Mouse (Mus musculus) stomach, embryonic 14.5 days (tissue): Measurements from ENCODE around the gene Mad2l2. TPM values are rescaled to one million over a fixed set of nuclear protein-coding genes. Genes with fewer than 3 reads are reported as not detected.

Source experiments
- ATAC-seq: fragments of 200-750 bp; cut with Nextera tagmentation; 2 replicates; pipeline ENCODE4 v1.8.0; 2017; ENCODE audit warnings: low read depth, moderate TSS enrichment; ENCODE audit not compliant: insufficient number of reproducible peaks, insufficient read depth, low FRiP score
- H3K27ac ChIP-seq: fragments of 300-500 bp; sonication (generic); 2 replicates; pipeline ENCODE4 v1.5.1; 2014; ENCODE audit warnings: mild to moderate bottlenecking, low read length, moderate library complexity, mixed read lengths
- H3K27me3 ChIP-seq: fragments of 300-500 bp; sonication (generic); 2 replicates; pipeline ENCODE4 v1.6.1; 2014; ENCODE audit warnings: low read length, control low read depth, mixed read lengths; ENCODE audit not compliant: control insufficient read depth, insufficient read depth
- H3K36me3 ChIP-seq: fragments of 300-500 bp; sonication (generic); 2 replicates; pipeline ENCODE4 v1.6.1; 2014; ENCODE audit warnings: mild to moderate bottlenecking, control low read depth, low read length, moderate library complexity, mixed read lengths; ENCODE audit not compliant: control insufficient read depth, insufficient read depth
- H3K4me1 ChIP-seq: fragments of 300-500 bp; sonication (generic); 2 replicates; pipeline ENCODE4 v1.6.1; 2014; ENCODE audit warnings: low read length, control low read depth, mixed read lengths; ENCODE audit not compliant: control insufficient read depth, insufficient read depth
- H3K4me2 ChIP-seq: fragments of 300-500 bp; sonication (generic); replicated peaks from 2 replicates; pipeline ENCODE4 v1.6.1; 2014; ENCODE audit warnings: low read depth, low read length, control low read depth
- H3K4me3 ChIP-seq: fragments of 300-500 bp; sonication (generic); 2 replicates; pipeline ENCODE4 v1.5.1; 2014; ENCODE audit warnings: low read depth, low read length, control low read depth
- H3K9ac ChIP-seq: fragments of 300-500 bp; sonication (generic); replicated peaks from 2 replicates; pipeline ENCODE4 v1.6.1; 2014; ENCODE audit warnings: low read depth, mild to moderate bottlenecking, control low read depth, low read length, moderate library complexity, mixed read lengths
- H3K9me3 ChIP-seq: fragments of 300-500 bp; sonication (generic); 2 replicates; pipeline ENCODE4 v1.6.1; 2016; ENCODE audit warnings: low read depth, low read length, control low read depth; ENCODE audit not compliant: control insufficient read depth
- WGBS: fragments of 180-500 bp; shearing (Covaris S2); extraction: QIAGEN DNeasy Blood & Tissue Kit; methylation state at CpG from one replicate; pipeline ENCODE4 v1.1.7; 2014; 5-methylcytosine and 5-hydroxymethylcytosine counted together
- polyA plus RNA-seq: library from polyadenylated mRNA; unstranded; fragments of >200 nt; fragmentation: Nextera tagmentation; extraction: Ambion mirVana; gene quantifications from 2 replicates; pipeline ENCODE4 v1.2.1, GENCODE M21; 2014

The Mad2l2 gene
- polyA plus RNA-seq, 1 experiment from 2014 or later = 51.2 TPM

GRCm38 (mm10) chr4:148140098-148141011 lies 10.2 kb downstream of the Mad2l2 start:
- Histone ChIP-seq H3K4me3 (peak overlapping the region; percentile 66), H3K9me3 (no peaks in the 10 kb centered on the region), H3K4me2 (peak overlapping the region; percentile 97), H3K27me3 (no peaks in the 10 kb centered on the region), H3K4me1 (0 out of 2 replicates have a peak, but pooled peaks cover 3% of the 10 kb centered on the region), H3K36me3 (0 out of 2 replicates have a peak, but pooled peaks cover 3% of the 10 kb centered on the region), H3K27ac (peak overlapping the region; percentile 82), H3K9ac (peak overlapping the region; percentile 42)
- peak; percentile 93 for ATAC-seq
- under 1% methylated on average over 65 of the region's 65 CpGs for whole genome bisulfite sequencing

- WGBS = 81% methylated on average over 5 of the region's 5 CpGs
These were observed 13.5 kb downstream of the Mad2l2 start for GRCm38 (mm10) chr4:148143721-148144120.

GRCm38 (mm10) chr4:148147714-148148113 lies 17.5 kb downstream of the Mad2l2 start:
- H3K27ac ChIP-seq = no peak overlapping the region
- no peaks in the 10 kb centered on the region for H3K27me3 ChIP-seq
- H3K4me1 ChIP-seq = no peaks in the 10 kb centered on the region
- 0 out of 2 replicates have a peak, but pooled peaks cover 3% of the 10 kb centered on the region for H3K36me3 ChIP-seq
- 75% methylated on average over 2 of the region's 2 CpGs for WGBS
- H3K4me2 ChIP-seq = no peak overlapping the region
- no peaks in the 10 kb centered on the region for H3K9me3 ChIP-seq
- no peak overlapping the region for H3K4me3 ChIP-seq
- no peak for ATAC-seq
- no peak overlapping the region for H3K9ac ChIP-seq

More at GRCm38 (mm10) chr4:148143721-148144120, 13.5 kb downstream of the Mad2l2 start:
- Histone ChIP-seq H3K9me3 (no peaks in the 10 kb centered on the region), H3K27me3 (no peaks in the 10 kb centered on the region), H3K36me3 (0 out of 2 replicates have a peak, but pooled peaks cover 3% of the 10 kb centered on the region), H3K4me3 (no peak overlapping the region), H3K4me1 (0 out of 2 replicates have a peak, but pooled peaks cover 3% of the 10 kb centered on the region), H3K27ac (no peak overlapping the region), H3K4me2 (no peak overlapping the region), H3K9ac (no peak overlapping the region)
- ATAC-seq = no peak

GRCm38 (mm10) chr4:148149540-148149939 lies 19.4 kb downstream of the Mad2l2 start:
- no peak overlapping the region for H3K4me2 ChIP-seq
- ATAC-seq = no peak
- no peak overlapping the region for H3K27ac ChIP-seq
- H3K4me3 ChIP-seq = no peak overlapping the region
- no peaks in the 10 kb centered on the region for H3K27me3 ChIP-seq
- no peak overlapping the region for H3K9ac ChIP-seq
- 55% methylated on average over 12 of the region's 12 CpGs for WGBS
- no peaks in the 10 kb centered on the region for H3K4me1 ChIP-seq
- 0 out of 2 replicates have a peak, but pooled peaks cover 3% of the 10 kb centered on the region for H3K36me3 ChIP-seq
- no peaks in the 10 kb centered on the region for H3K9me3 ChIP-seq

- Histone ChIP-seq H3K4me2 (no peak overlapping the region), H3K27ac (no peak overlapping the region), H3K4me3 (no peak overlapping the region), H3K36me3 (0 out of 2 replicates have a peak, but pooled peaks cover under 1% of the 10 kb centered on the region), H3K27me3 (no peaks in the 10 kb centered on the region), H3K4me1 (no peaks in the 10 kb centered on the region), H3K9ac (no peak overlapping the region), H3K9me3 (no peaks in the 10 kb centered on the region)
- no peak for ATAC-seq
- 57% methylated on average over 7 of the region's 7 CpGs for WGBS
These were observed 20.1 kb downstream of the Mad2l2 start for GRCm38 (mm10) chr4:148150242-148150641.

- H3K27ac ChIP-seq = no peak overlapping the region
- H3K27me3 ChIP-seq = no peaks in the 10 kb centered on the region
- peak overlapping the region; percentile 93 for H3K4me2 ChIP-seq
- WGBS = 20% methylated on average over 3 of the region's 3 CpGs
- H3K4me1 ChIP-seq = no peaks in the 10 kb centered on the region
- H3K36me3 ChIP-seq = no peaks in the 10 kb centered on the region
- H3K4me3 ChIP-seq = peak overlapping the region; percentile 61
- no peak overlapping the region for H3K9ac ChIP-seq
- no peak; the same call in 1 of the 2 replicates for ATAC-seq
- H3K9me3 ChIP-seq = no peaks in the 10 kb centered on the region
These were observed 20.7 kb downstream of the Mad2l2 start for GRCm38 (mm10) chr4:148150953-148151266.

- H3K4me2 ChIP-seq = peak within 1 kb of the TSS; percentile 93
- no peaks in the 10 kb centered on the region for H3K4me1 ChIP-seq
- peak within 1 kb of the TSS; percentile 61 for H3K4me3 ChIP-seq
- 1% methylated on average over 64 of the region's 67 CpGs for WGBS
- H3K9me3 ChIP-seq = no peaks in the 10 kb centered on the region
- no peaks in the 10 kb centered on the region for H3K27me3 ChIP-seq
- peak within 1 kb of the TSS; percentile 38 for H3K9ac ChIP-seq
- H3K36me3 ChIP-seq = no peaks in the 10 kb centered on the region
- ATAC-seq = peak; percentile 86
- peak within 1 kb of the TSS; percentile 85 for H3K27ac ChIP-seq
These were observed 21.3 kb downstream of the Mad2l2 start, which contains the start of gene Fbxo6 for GRCm38 (mm10) chr4:148151267-148152168. Gene Fbxo6, minus strand, starts transcription at chr4:148152140.

GRCm38 (mm10) chr4:148152547-148152946 lies 22.4 kb downstream of the Mad2l2 start:
- Histone ChIP-seq H3K4me2 (no peak overlapping the region), H3K9ac (no peak overlapping the region), H3K27ac (no peak overlapping the region), H3K27me3 (no peaks in the 10 kb centered on the region), H3K36me3 (no peaks in the 10 kb centered on the region), H3K4me1 (no peaks in the 10 kb centered on the region), H3K9me3 (no peaks in the 10 kb centered on the region), H3K4me3 (no peak overlapping the region)
- ATAC-seq = no peak
- WGBS = 82% methylated on average over 5 of the region's 5 CpGs
